Mouse (Mus musculus) neural tube, embryonic 12.5 days (tissue): Measurements from ENCODE around the gene Ltbp1. TPM values are rescaled to one million over a fixed set of nuclear protein-coding genes. Genes with fewer than 3 reads are reported as not detected.

Experiments
- ATAC-seq: fragments of 200-750 bp; cut with Nextera tagmentation; 2 replicates; pipeline ENCODE4 v1.8.0; 2017; ENCODE audit warnings: low read depth, mild to moderate bottlenecking, moderate TSS enrichment, moderate library complexity; ENCODE audit not compliant: low FRiP score
- H3K27ac ChIP-seq: fragments of 300-500 bp; sonication (generic); 2 replicates; pipeline ENCODE4 v1.5.1; 2016
- H3K27me3 ChIP-seq: fragments of 300-500 bp; sonication (generic); replicated peaks from 2 replicates; pipeline ENCODE4 v1.6.1; 2016; ENCODE audit warnings: mild to moderate bottlenecking
- H3K36me3 ChIP-seq: fragments of 300-500 bp; sonication (generic); 2 replicates; pipeline ENCODE4 v1.6.1; 2016; ENCODE audit warnings: mild to moderate bottlenecking
- H3K4me1 ChIP-seq: fragments of 300-500 bp; sonication (generic); 2 replicates; pipeline ENCODE4 v1.6.1; 2016
- H3K4me2 ChIP-seq: fragments of 300-500 bp; sonication (generic); replicated peaks from 2 replicates; pipeline ENCODE4 v1.6.1; 2016; ENCODE audit warnings: mild to moderate bottlenecking
- H3K4me3 ChIP-seq: fragments of 300-500 bp; sonication (generic); 2 replicates; pipeline ENCODE4 v1.5.1; 2016
- H3K9ac ChIP-seq: fragments of 300-500 bp; sonication (generic); 2 replicates; pipeline ENCODE4 v1.6.1; 2016; ENCODE audit warnings: mild to moderate bottlenecking
- H3K9me3 ChIP-seq: fragments of 300-500 bp; sonication (generic); 2 replicates; pipeline ENCODE4 v1.6.1; 2016; ENCODE audit warnings: mild to moderate bottlenecking
- WGBS: fragments of 180-500 bp; shearing (Covaris S2); methylation state at CpG from one replicate; pipeline ENCODE4 v1.1.7; 2016; 5-methylcytosine and 5-hydroxymethylcytosine counted together
- polyA plus RNA-seq: library from polyadenylated mRNA; unstranded; fragments of >200 nt; fragmentation: Nextera tagmentation; extraction: Ambion mirVana; gene quantifications from 2 replicates; pipeline ENCODE4 v1.2.1, GENCODE M21; 2016

Ltbp1 gene
- polyA plus RNA-seq, 1 experiment from 2014 or later: 7.2 TPM

DNA sequence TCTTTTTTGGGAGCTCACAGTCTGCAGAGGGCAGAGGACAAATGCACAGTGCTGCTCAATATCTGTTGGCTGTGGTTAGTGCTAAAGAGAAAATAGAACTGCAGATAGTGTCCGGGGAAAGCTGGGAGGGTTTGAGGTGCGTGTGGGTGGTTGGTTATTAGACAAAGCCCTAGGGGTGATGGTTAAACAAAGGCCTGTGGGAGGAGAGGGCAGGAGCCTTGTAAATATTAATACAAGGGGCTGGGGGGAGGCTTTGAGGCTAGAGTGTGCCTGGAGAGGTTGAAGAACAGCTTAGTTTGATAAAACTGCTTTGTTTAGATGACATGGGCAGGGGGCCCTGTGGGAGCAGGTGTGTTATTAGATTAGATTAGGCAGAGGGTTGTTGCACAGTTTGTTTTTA, 65.8 kb downstream of the Ltbp1 start:
- no peak for ATAC-seq
- H3K27me3 ChIP-seq: no peaks in the 10 kb centered on the region; the same call in 1 of the 2 replicates
- no peak overlapping the region for H3K4me2 ChIP-seq
- H3K36me3 ChIP-seq: no peaks in the 10 kb centered on the region
- H3K4me1 ChIP-seq: peaks cover 7% of the 10 kb centered on the region; the same call in 1 of the 2 replicates
- H3K9ac ChIP-seq: no peak overlapping the region
- no peak overlapping the region for H3K4me3 ChIP-seq
- WGBS: 24% methylated on average over 2 of the region's 2 CpGs
- H3K27ac ChIP-seq: no peak overlapping the region
- no peaks in the 10 kb centered on the region for H3K9me3 ChIP-seq

DNA sequence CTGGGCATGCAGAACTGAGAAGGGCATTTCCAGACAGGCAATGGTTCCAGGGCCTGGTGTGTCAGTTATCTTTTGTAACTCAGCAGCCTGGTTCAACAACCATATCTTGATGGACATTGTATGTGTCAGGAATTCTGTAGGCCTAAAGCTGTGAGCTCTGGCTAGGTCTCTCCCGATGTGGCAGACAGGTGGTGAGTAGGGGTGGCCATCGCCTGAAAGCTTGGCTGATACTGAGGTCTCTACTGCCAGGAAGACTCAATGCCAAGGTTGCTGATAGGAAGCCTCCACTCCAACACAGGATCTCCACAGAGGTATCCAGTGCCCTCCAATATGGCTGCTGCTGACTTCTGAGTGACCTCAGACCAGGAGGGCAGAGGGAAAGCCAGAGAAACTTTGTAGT, 66.4 kb downstream of the Ltbp1 start:
- Histone ChIP-seq H3K4me1 (peaks cover 7% of the 10 kb centered on the region; the same call in 1 of the 2 replicates), H3K36me3 (no peaks in the 10 kb centered on the region), H3K27ac (no peak overlapping the region), H3K9me3 (no peaks in the 10 kb centered on the region), H3K9ac (no peak overlapping the region), H3K4me3 (no peak overlapping the region), H3K4me2 (no peak overlapping the region), H3K27me3 (no peaks in the 10 kb centered on the region; the same call in 1 of the 2 replicates)
- WGBS: 90% methylated on average over 2 of the region's 2 CpGs
- ATAC-seq: no peak

DNA sequence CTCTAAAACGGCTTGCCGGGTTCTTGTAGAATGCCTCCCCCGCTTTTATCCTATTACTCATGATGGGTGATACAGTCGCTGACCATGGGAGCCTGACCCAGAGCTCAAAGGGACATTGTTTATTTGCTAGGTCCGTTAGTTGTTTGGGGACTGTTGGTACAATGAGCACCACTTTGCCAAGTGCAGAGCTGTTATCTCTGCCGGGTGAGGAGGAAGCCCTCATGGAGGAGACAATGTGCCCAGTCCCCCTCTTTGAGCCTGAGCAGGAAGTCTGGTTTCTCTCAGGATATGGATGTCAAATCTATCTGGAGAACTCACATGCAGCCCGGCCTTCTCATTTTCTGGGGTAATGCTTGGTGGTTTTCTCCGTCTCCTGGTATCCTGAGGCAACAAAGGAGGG, 68.5 kb downstream of the Ltbp1 start:
- Histone ChIP-seq H3K36me3 (no peaks in the 10 kb centered on the region), H3K27me3 (no peaks in the 10 kb centered on the region; the same call in 1 of the 2 replicates), H3K4me1 (no peaks in the 10 kb centered on the region), H3K4me2 (no peak overlapping the region), H3K27ac (no peak overlapping the region), H3K4me3 (no peak overlapping the region), H3K9ac (no peak overlapping the region), H3K9me3 (no peaks in the 10 kb centered on the region)
- ATAC-seq: no peak
- 67% methylated on average over 8 of the region's 8 CpGs for WGBS

DNA sequence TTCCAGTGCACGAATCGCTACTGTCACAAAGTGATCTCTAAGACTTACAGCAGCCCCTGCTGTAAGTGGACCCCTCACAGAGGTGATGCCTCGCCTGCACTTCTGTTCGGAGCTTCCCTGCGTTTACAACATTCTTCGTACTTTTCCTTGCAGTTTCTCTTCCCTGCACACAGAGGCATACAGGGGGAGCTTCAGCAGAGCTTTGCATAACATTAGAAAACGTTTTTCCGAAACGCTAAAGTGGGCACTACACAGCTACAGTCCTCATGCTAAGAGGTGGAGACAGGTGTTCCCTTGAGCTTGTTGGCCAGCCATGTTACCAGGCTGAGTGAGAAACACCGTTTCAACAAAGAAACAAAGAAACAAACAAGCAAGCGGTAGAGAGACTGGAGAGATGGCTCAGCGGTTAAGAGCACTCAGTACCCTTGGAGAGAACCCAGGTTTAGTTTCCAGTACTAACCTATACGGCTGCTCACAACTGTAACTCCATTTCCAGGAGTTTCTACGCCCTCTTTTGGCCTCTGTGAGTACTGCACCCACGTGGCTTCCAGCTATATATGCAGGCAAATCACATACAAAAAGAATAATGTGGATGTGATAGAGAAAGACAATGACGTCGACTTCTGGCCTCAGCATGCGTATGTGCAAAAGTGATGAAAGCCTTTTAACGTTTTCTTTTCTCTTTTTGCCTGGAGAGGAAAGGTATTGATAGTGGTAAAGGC, 69.8 kb downstream of the Ltbp1 start:
- Histone ChIP-seq H3K4me2 (no peak overlapping the region), H3K27ac (no peak overlapping the region), H3K27me3 (no peaks in the 10 kb centered on the region; the same call in 1 of the 2 replicates), H3K4me1 (no peaks in the 10 kb centered on the region), H3K9me3 (no peaks in the 10 kb centered on the region), H3K36me3 (no peaks in the 10 kb centered on the region), H3K4me3 (no peak overlapping the region), H3K9ac (no peak overlapping the region)
- ATAC-seq: no peak
- WGBS: 72% methylated on average over 19 of the region's 19 CpGs

DNA sequence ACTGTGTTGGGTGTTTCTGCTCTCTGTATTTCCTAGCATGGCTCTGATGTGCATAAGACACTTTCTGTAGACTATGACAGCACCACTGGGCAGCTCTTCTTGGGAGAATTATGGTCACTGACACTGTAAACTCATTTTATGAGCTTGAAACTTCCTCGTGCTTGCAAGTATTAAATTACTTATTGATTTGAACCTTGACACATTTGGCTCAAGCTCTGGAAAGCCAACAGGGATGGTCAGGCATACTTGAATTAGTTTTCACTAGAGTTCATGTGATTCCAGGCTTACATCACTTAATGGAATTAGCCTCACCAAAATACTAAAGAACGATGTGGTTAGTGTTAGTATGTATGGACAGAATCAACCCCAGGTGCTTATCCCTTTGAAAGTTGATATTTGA, 76.0 kb downstream of the Ltbp1 start:
- no peak overlapping the region for H3K9ac ChIP-seq
- no peaks in the 10 kb centered on the region for H3K27me3 ChIP-seq
- H3K4me2 ChIP-seq: no peak overlapping the region
- H3K4me1 ChIP-seq: no peaks in the 10 kb centered on the region
- no peak overlapping the region for H3K4me3 ChIP-seq
- H3K27ac ChIP-seq: no peak overlapping the region
- no peak for ATAC-seq
- 78% methylated on average over 2 of the region's 2 CpGs for WGBS
- no peaks in the 10 kb centered on the region for H3K9me3 ChIP-seq
- H3K36me3 ChIP-seq: no peaks in the 10 kb centered on the region

DNA sequence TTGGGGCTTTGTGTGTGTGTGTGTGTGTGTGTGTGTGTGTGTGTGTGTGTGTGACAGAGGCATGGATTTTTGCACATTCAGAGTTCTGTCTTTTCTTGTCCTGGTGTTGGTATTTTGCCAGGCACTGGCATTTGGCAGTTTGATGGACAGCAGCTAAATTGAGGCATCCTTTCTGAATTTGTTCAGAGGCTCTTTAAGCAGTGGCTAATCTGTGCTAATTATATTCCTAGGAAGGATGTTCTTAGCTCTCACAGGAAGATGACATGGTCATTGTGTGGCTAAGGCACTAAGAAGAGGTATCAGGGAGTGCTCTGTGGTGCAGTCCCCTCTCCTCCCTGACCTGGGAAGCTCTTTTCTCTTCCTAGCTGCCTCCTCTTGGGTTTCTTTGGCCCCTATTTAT, 77.1 kb downstream of the Ltbp1 start:
- H3K4me2 ChIP-seq: no peak overlapping the region
- H3K9ac ChIP-seq: no peak overlapping the region
- no peak overlapping the region for H3K4me3 ChIP-seq
- ATAC-seq: no peak
- no peaks in the 10 kb centered on the region for H3K4me1 ChIP-seq
- no peak overlapping the region for H3K27ac ChIP-seq
- no peaks in the 10 kb centered on the region for H3K36me3 ChIP-seq
- no peaks in the 10 kb centered on the region for H3K9me3 ChIP-seq
- no peaks in the 10 kb centered on the region for H3K27me3 ChIP-seq

DNA sequence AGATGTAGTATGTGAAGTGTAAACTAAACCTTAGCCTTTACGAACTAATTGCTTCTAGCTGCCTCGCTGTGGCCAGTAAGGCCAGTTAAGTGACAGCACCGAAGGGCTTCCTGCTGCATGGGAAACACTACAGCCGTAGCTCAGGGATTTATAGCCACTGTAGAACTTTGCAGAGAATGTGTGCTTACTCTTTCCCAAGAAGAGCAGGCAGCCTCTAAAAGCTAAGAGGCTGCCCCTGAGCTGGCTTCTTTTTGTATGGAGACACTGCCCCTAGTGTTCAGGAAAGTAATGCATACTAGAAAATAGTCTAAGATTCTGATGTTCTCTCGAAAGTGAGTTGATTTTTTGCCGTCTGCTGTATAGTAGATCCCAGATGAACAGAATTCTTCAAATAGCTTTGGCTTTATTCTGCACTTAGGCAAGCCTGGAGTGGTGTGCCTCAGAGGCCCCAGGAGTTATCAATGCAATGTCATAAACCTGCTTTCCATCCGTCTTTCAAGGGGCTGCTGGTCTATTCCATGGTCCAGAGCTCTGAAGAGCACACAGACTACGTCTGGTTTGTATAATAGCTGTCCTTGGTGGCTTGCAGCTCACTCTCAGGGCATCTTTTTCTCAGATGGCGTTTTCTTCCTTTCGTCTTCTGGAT, 82.1 kb downstream of the Ltbp1 start:
- 40% methylated on average over 10 of the region's 10 CpGs for whole genome bisulfite sequencing
- Histone ChIP-seq H3K9me3 (no peaks in the 10 kb centered on the region), H3K4me2 (no peak overlapping the region), H3K36me3 (no peaks in the 10 kb centered on the region), H3K9ac (no peak overlapping the region), H3K27me3 (no peaks in the 10 kb centered on the region), H3K4me1 (no peaks in the 10 kb centered on the region), H3K27ac (no peak overlapping the region), H3K4me3 (no peak overlapping the region)
- ATAC-seq: no peak

DNA sequence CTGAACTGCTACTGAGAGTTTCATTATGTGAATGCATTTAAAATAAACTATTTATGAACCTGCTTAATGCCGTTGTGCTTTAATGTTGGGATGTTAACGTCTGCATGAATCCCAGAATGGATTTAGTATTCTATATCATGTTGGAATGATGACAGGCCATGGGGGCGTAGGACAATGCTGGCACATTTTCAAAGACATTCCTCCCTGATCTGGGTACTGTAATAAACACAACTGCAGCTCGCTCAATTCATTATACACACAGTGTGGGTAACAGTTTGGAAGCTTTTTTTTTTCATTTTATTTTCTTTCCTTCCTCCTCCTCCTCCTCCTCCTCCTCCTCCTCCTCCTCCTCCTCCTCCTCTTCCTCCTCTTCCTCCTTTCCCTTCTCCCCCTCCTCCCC, 82.9 kb downstream of the Ltbp1 start:
- Histone ChIP-seq H3K4me1 (no peaks in the 10 kb centered on the region), H3K27me3 (no peaks in the 10 kb centered on the region), H3K4me2 (no peak overlapping the region), H3K27ac (no peak overlapping the region), H3K36me3 (no peaks in the 10 kb centered on the region), H3K9me3 (no peaks in the 10 kb centered on the region), H3K4me3 (no peak overlapping the region), H3K9ac (no peak overlapping the region)
- WGBS: 92% methylated on average over 4 of the region's 4 CpGs
- ATAC-seq: no peak

DNA sequence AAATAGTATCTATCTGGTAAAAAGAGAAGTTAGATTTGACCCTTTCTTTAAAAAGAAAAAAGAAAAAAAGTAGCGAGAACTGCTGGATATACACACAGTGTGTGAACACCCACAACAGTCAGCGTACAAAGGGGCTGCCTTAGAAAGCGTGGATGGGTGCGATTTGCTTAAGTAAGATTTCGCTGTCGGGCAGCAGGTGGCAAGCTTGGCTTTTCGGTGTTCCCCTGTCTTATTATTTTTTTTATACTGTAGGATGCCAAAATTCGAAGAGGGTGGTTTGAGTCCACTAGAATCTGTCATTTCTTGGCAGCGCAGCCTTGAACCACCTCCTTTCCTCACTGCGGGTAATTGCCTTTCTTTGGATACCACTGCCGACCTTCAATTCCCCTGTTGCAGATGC, 83.4 kb downstream of the Ltbp1 start:
- H3K9me3 ChIP-seq: no peaks in the 10 kb centered on the region
- WGBS: 89% methylated on average over 11 of the region's 11 CpGs
- no peaks in the 10 kb centered on the region for H3K4me1 ChIP-seq
- H3K27me3 ChIP-seq: no peaks in the 10 kb centered on the region
- ATAC-seq: no peak
- H3K4me2 ChIP-seq: no peak overlapping the region
- H3K36me3 ChIP-seq: no peaks in the 10 kb centered on the region
- no peak overlapping the region for H3K27ac ChIP-seq
- no peak overlapping the region for H3K4me3 ChIP-seq
- no peak overlapping the region for H3K9ac ChIP-seq

DNA sequence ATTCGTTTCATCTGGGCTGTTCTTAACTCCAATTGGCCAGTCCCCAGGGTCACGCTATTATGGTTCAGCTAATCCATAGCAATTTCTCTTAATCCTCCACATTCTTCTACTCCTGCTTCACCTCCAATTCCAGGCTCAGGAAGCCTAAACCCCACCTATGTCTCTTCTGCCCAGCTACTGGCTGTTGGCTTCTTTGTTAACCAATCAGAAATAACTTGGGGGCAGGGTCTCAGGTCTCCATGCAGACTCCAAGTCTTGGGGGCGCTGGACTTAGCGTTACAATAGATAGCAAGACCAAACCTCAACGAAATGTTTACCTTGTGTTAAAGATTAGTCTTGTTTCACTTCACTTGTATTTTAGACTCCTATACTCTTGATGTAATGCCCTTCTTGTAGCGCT, 85.2 kb downstream of the Ltbp1 start:
- ATAC-seq: no peak
- no peak overlapping the region for H3K9ac ChIP-seq
- no peaks in the 10 kb centered on the region for H3K4me1 ChIP-seq
- H3K27ac ChIP-seq: no peak overlapping the region
- H3K36me3 ChIP-seq: no peaks in the 10 kb centered on the region
- 88% methylated on average over 6 of the region's 6 CpGs for WGBS
- no peaks in the 10 kb centered on the region for H3K27me3 ChIP-seq
- no peaks in the 10 kb centered on the region for H3K9me3 ChIP-seq
- no peak overlapping the region for H3K4me2 ChIP-seq
- no peak overlapping the region for H3K4me3 ChIP-seq

DNA sequence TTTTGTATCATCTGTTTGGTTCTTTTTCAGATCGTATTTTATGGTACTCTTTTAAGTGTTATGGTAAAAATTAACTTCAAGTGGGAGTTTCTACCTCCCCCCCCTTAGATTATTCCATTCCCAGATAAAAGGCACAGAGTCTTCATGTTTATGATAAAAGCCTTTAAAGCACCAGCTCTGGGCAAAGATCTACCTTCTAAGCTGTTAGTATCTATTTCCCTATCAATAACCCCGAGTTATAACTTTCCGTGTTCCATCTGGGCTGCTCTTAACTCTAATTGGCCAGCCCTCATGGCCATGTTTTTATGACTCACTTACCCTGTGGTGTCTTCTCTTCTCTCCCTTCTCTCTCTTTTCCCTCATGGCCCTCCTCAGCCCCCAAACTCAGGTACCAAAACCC, 88.2 kb downstream of the Ltbp1 start:
- 93% methylated on average over 3 of the region's 3 CpGs for WGBS
- Histone ChIP-seq H3K9me3 (no peaks in the 10 kb centered on the region), H3K4me3 (no peak overlapping the region), H3K27ac (no peak overlapping the region), H3K27me3 (no peaks in the 10 kb centered on the region), H3K4me1 (no peaks in the 10 kb centered on the region; the same call in 1 of the 2 replicates), H3K4me2 (no peak overlapping the region), H3K9ac (no peak overlapping the region), H3K36me3 (no peaks in the 10 kb centered on the region)
- no peak for ATAC-seq

DNA sequence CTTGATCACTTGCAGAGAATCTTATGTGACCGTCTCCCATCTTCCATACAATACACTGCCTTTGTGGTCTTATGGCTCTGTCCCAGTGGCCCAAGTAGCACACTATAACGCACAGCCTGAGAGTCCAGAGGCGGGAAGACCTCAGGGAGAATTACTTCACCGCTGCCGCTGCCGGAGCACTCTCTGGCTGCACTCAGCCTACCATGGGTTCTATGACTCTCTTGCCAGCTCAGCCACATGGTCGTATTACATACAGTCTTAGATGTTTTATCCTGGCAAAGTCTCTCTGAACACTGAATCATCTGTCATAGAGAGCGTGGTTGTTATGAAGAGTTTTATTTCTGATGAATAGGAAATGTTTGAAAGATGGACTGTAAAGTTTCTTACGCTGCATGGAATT, 89.2 kb downstream of the Ltbp1 start:
- no peak for ATAC-seq
- no peak overlapping the region for H3K27ac ChIP-seq
- no peaks in the 10 kb centered on the region; the same call in 1 of the 2 replicates for H3K4me1 ChIP-seq
- peaks cover 4% of the 10 kb centered on the region; the same call in 1 of the 2 replicates for H3K27me3 ChIP-seq
- H3K9me3 ChIP-seq: no peaks in the 10 kb centered on the region
- no peak overlapping the region for H3K4me2 ChIP-seq
- no peak overlapping the region for H3K9ac ChIP-seq
- no peak overlapping the region for H3K4me3 ChIP-seq
- WGBS: 88% methylated on average over 9 of the region's 9 CpGs
- no peaks in the 10 kb centered on the region for H3K36me3 ChIP-seq

DNA sequence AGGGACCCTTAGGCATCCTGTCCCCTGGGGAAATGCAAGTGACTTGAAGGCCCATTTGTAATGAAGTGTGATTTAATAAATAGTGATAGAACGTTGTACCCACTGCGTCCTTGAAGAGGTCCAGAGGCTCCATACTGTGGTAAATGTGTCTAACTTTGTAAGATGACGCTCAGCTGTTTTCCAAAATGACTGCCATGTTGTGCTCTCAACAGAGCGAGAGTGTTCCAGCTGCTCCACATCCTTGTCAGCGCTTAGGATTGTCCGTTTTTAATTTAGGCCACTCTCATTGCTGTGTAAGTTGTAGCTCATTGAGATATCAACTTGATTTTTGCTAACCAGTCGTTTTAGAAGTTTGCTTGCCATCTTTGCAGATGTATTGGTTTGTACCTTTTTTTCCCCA, 91.4 kb downstream of the Ltbp1 start:
- H3K27me3 ChIP-seq: peaks cover 4% of the 10 kb centered on the region; the same call in 1 of the 2 replicates

More for the DNA sequence above, 91.4 kb downstream of the Ltbp1 start:
- WGBS: 75% methylated on average over 7 of the region's 7 CpGs
- H3K36me3 ChIP-seq: no peaks in the 10 kb centered on the region
- no peak for ATAC-seq
- no peak overlapping the region for H3K4me3 ChIP-seq
- no peak overlapping the region for H3K27ac ChIP-seq
- H3K9me3 ChIP-seq: no peaks in the 10 kb centered on the region
- H3K4me1 ChIP-seq: no peaks in the 10 kb centered on the region; the same call in 1 of the 2 replicates
- no peak overlapping the region for H3K9ac ChIP-seq
- no peak overlapping the region for H3K4me2 ChIP-seq
